Mouse (Mus musculus): Measurements from ENCODE around the gene Spata33. TPM values are rescaled to one million over a fixed set of nuclear protein-coding genes. Genes with fewer than 3 reads are reported as not detected.
"Not testable (repeated sequence)": the region's sequence is repeated elsewhere in the genome, so short reads cannot be mapped to it uniquely, and the experiment has no call there.

Gene Spata33
- polyA plus RNA-seq, 1 experiment from 2014 or later, result 0.66 TPM

- peak overlapping the region; percentile 92 for H3K4me2 ChIP-seq (ENCODE audit: low read depth, low read length)
- H3K9ac ChIP-seq (replicated peaks), result peak overlapping the region; percentile 99
- no peak for ATAC-seq
- no peaks in the 10 kb centered on the region for H3K27me3 ChIP-seq (ENCODE audit: insufficient read depth, low read length)
- WGBS (ENCODE audit: insufficient replicate concordance), result 21% methylated on average over 10 of the region's 10 CpGs
- peak overlapping the region; percentile 86 for H3K27ac ChIP-seq (ENCODE audit: low read depth)
- peaks cover 13% of the 10 kb centered on the region for H3K4me1 ChIP-seq (ENCODE audit: insufficient read depth)
- DNase-seq, result peak; percentile 14
- TF ChIP-seq EP300 (IDR thresholded peaks at IDR 0.05; ENCODE audit: low read depth), result no peak
- peaks cover 34% of the 10 kb centered on the region for H3K36me3 ChIP-seq (replicated peaks; ENCODE audit: insufficient read depth, low read length)
- peak overlapping the region; percentile 98 for H3K4me3 ChIP-seq (ENCODE audit: low read depth, low read length)
- no peaks in the 10 kb centered on the region for H3K9me3 ChIP-seq (ENCODE audit: low read length)
Observed at GRCm38 (mm10) chr8:123211876-123212275, 756 bp upstream of the Spata33 start.

GRCm38 (mm10) chr8:123213118-123213772 lies 613 bp downstream of the Spata33 start:
- WGBS (ENCODE audit: insufficient replicate concordance), result 21% methylated on average over 22 of the region's 22 CpGs
- Histone ChIP-seq H3K36me3 (replicated peaks; ENCODE audit: insufficient read depth, low read length) (peaks cover 21% of the 10 kb centered on the region), H3K9ac (replicated peaks) (peak overlapping the region; percentile 99), H3K27me3 (ENCODE audit: insufficient read depth, low read length) (no peaks in the 10 kb centered on the region), H3K4me3 (ENCODE audit: low read depth, low read length) (peak overlapping the region; percentile 98), H3K9me3 (ENCODE audit: low read length) (no peaks in the 10 kb centered on the region), H3K4me1 (ENCODE audit: insufficient read depth) (peaks cover 13% of the 10 kb centered on the region), H3K27ac (ENCODE audit: low read depth) (peak overlapping the region; percentile 86; the same call in 1 of the 2 replicates), H3K4me2 (ENCODE audit: low read depth, low read length) (peak overlapping the region; percentile 92)
- TF ChIP-seq EP300 (IDR thresholded peaks at IDR 0.05; ENCODE audit: low read depth), result no peak
- TF ChIP-seq CTCF (IDR thresholded peaks at IDR 0.05; ENCODE audit: low read depth), result no peak
- DNase-seq (no peak), ATAC-seq (peak; percentile 35)

DNA sequence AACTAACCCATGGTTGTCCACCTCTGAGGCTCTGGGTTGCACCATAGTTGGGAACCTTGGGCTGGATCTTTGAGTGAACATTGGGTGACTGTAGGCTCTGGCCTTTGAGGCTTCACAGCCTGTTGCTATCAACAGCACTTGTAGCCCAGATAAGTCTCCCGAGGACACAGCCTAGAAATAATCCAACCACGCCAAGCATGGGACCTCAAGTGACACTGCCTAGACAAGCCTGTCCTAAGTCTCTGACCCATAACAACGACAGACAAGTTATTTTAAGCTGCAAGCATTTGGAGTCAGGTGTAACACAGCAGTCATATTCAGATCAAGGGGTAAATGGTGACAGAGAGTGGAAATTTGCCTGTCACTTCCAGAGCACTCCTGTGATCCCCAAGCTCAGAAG lies 2.8 kb downstream of the Spata33 start:
- no peak for TF ChIP-seq EP300 (IDR thresholded peaks at IDR 0.05; ENCODE audit: low read depth)
- TF ChIP-seq CTCF (IDR thresholded peaks at IDR 0.05; ENCODE audit: low read depth), result no peak
- Histone ChIP-seq H3K4me3 (ENCODE audit: low read depth, low read length) (no peak overlapping the region), H3K4me2 (ENCODE audit: low read depth, low read length) (no peak overlapping the region), H3K27ac (ENCODE audit: low read depth) (no peak overlapping the region), H3K27me3 (ENCODE audit: insufficient read depth, low read length) (no peaks in the 10 kb centered on the region), H3K4me1 (ENCODE audit: insufficient read depth) (peaks cover 13% of the 10 kb centered on the region), H3K9me3 (ENCODE audit: low read length) (no peaks in the 10 kb centered on the region), H3K9ac (replicated peaks) (no peak overlapping the region), H3K36me3 (replicated peaks; ENCODE audit: insufficient read depth, low read length) (no peaks in the 10 kb centered on the region)
- ATAC-seq (no peak), DNase-seq (no peak)
- WGBS (ENCODE audit: insufficient replicate concordance), result 62% methylated on average over 3 of the region's 3 CpGs

GRCm38 (mm10) chr8:123220917-123221316 lies 8.3 kb downstream of the Spata33 start:
- H3K4me3 ChIP-seq (ENCODE audit: low read depth, low read length), result no peak overlapping the region
- no peaks in the 10 kb centered on the region for H3K9me3 ChIP-seq (ENCODE audit: low read length)
- no peak for TF ChIP-seq EP300 (IDR thresholded peaks at IDR 0.05; ENCODE audit: low read depth)
- no peak for TF ChIP-seq CTCF (IDR thresholded peaks at IDR 0.05; ENCODE audit: low read depth)
- WGBS (ENCODE audit: insufficient replicate concordance), result 48% methylated on average over 1 of the region's 1 CpGs
- H3K36me3 ChIP-seq (replicated peaks; ENCODE audit: insufficient read depth, low read length), result no peaks in the 10 kb centered on the region
- no peak overlapping the region for H3K9ac ChIP-seq (replicated peaks)
- DNase-seq (no peak), ATAC-seq (no peak)
- no peak overlapping the region for H3K27ac ChIP-seq (ENCODE audit: low read depth)
- no peak overlapping the region for H3K4me2 ChIP-seq (ENCODE audit: low read depth, low read length)
- peaks cover 15% of the 10 kb centered on the region for H3K4me1 ChIP-seq (ENCODE audit: insufficient read depth)
- no peaks in the 10 kb centered on the region for H3K27me3 ChIP-seq (ENCODE audit: insufficient read depth, low read length)

GRCm38 (mm10) chr8:123224278-123225266 lies 11.9 kb downstream of the Spata33 start, which contains the start of gene Cdk10:
Cdk10 (plus strand) TSS chr8:123224842.
- WGBS (ENCODE audit: insufficient replicate concordance), result 3% methylated on average over 59 of the region's 59 CpGs
- peak within 1 kb of the TSS; percentile 86 for H3K27ac ChIP-seq (ENCODE audit: low read depth)
- TF ChIP-seq EP300 (IDR thresholded peaks at IDR 0.05; ENCODE audit: low read depth), result no peak
- TF ChIP-seq CTCF (IDR thresholded peaks at IDR 0.05; ENCODE audit: low read depth), result peak; percentile 20; the same call in 1 of the 2 replicates
- no peaks in the 10 kb centered on the region for H3K27me3 ChIP-seq (ENCODE audit: insufficient read depth, low read length)
- H3K9ac ChIP-seq (replicated peaks), result peak within 1 kb of the TSS; percentile 83
- peak within 1 kb of the TSS; percentile 74 for H3K4me3 ChIP-seq (ENCODE audit: low read depth, low read length)
- H3K4me2 ChIP-seq (ENCODE audit: low read depth, low read length), result peak within 1 kb of the TSS; percentile 98
- peaks cover 15% of the 10 kb centered on the region for H3K4me1 ChIP-seq (ENCODE audit: insufficient read depth)
- ATAC-seq (peak; percentile 91), DNase-seq (peak; percentile 95)
- peaks cover 9% of the 10 kb centered on the region; the same call in 1 of the 2 replicates for H3K36me3 ChIP-seq (replicated peaks; ENCODE audit: insufficient read depth, low read length)
- H3K9me3 ChIP-seq (ENCODE audit: low read length), result no peaks in the 10 kb centered on the region

DNA sequence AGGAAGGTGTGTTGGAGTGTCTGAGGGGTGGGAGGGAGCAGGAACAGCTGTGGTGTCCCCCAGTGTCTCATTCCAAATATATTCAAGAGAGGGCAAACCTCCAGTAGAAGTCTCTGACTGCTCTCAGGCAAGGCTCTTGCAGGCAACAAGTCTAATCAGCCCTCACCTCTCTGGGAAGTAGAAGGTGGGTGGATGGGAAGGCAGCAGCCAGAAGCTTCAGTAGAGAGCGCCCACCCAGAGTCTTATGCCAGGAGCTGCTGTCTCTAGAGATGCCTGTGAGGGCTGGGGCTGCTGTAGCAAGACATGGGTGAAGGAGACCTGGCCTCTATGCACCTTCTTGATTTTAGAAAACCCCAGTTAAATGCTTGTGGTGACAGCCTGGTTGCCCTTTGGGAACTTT lies 15.8 kb downstream of the Spata33 start:
- no peak overlapping the region for H3K9ac ChIP-seq (replicated peaks)
- no peak overlapping the region for H3K27ac ChIP-seq (ENCODE audit: low read depth)
- no peaks in the 10 kb centered on the region for H3K9me3 ChIP-seq (ENCODE audit: low read length)
- 80% methylated on average over 1 of the region's 1 CpGs for whole genome bisulfite sequencing (ENCODE audit: insufficient replicate concordance)
- no peak for DNase-seq
- no peak for ATAC-seq
- no peak overlapping the region for H3K4me2 ChIP-seq (ENCODE audit: low read depth, low read length)
- H3K4me1 ChIP-seq (ENCODE audit: insufficient read depth), result peaks cover 15% of the 10 kb centered on the region
- no peaks in the 10 kb centered on the region for H3K27me3 ChIP-seq (ENCODE audit: insufficient read depth, low read length)
- TF ChIP-seq EP300 (IDR thresholded peaks at IDR 0.05; ENCODE audit: low read depth) (no peak), CTCF (IDR thresholded peaks at IDR 0.05; ENCODE audit: low read depth) (no peak)
- H3K4me3 ChIP-seq (ENCODE audit: low read depth, low read length), result no peak overlapping the region
- H3K36me3 ChIP-seq (replicated peaks; ENCODE audit: insufficient read depth, low read length), result peaks cover 9% of the 10 kb centered on the region; the same call in 1 of the 2 replicates

DNA sequence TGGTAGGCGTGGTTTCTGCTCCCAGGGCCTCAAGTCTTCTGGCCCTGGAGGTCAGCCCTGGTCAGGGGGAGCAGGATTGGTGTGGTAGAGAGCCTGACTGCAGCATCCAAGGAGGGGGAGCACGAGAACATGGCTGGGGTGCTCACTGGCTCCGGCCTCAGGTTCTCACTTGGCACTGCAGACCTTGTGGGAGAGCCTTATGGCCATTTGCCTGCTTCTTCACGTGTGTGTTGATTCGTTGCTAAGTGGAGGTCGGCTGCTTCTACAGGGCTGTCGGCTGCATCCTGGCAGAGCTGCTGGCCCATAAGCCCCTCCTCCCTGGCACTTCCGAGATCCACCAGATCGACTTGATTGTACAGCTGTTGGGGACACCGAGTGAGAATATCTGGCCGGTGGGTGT lies 17.7 kb downstream of the Spata33 start:
- WGBS (ENCODE audit: insufficient replicate concordance), result 80% methylated on average over 11 of the region's 11 CpGs
- not testable (repeated sequence) for H3K27me3 ChIP-seq (ENCODE audit: insufficient read depth, low read length); DNase-seq; H3K4me2 ChIP-seq (ENCODE audit: low read depth, low read length); H3K27ac ChIP-seq (ENCODE audit: low read depth); H3K4me3 ChIP-seq (ENCODE audit: low read depth, low read length); H3K4me1 ChIP-seq (ENCODE audit: insufficient read depth); H3K9me3 ChIP-seq (ENCODE audit: low read length); H3K36me3 ChIP-seq (replicated peaks; ENCODE audit: insufficient read depth, low read length); ATAC-seq; H3K9ac ChIP-seq (replicated peaks)

All from liver, postnatal 0 days (tissue).